Mouse (Mus musculus) embryo, embryonic 11.5 days (tissue): ENCODE measurements around the gene Pdx1.

ENCODE experiments used
- DNase-seq: peaks from one replicate; pipeline ENCODE4 v3.0.0-alpha.2; 2012; ENCODE audit warnings: low read depth, low spot score

Pdx1 gene

GRCm38 (mm10) chr5:147269926-147270672, at the start of gene Pdx1:
Pdx1 (plus strand) TSS chr5:147269959.
- DNase-seq = no peak

GRCm38 (mm10) chr5:147227354-147228112, 42.2 kb upstream of the Pdx1 start:
- peak; percentile 69 for DNase-seq

- no peak for DNase-seq
Observed at GRCm38 (mm10) chr5:147235406-147236309, 34.1 kb upstream of the Pdx1 start.

- no peak for DNase-seq
Observed at GRCm38 (mm10) chr5:147243908-147244307, 25.9 kb upstream of the Pdx1 start.

GRCm38 (mm10) chr5:147260189-147260588, 9.6 kb upstream of the Pdx1 start:
- no peak for DNase-seq

- no peak for DNase-seq
Observed at GRCm38 (mm10) chr5:147260778-147261177, 9.0 kb upstream of the Pdx1 start.

- DNase-seq = no peak
Observed at GRCm38 (mm10) chr5:147261899-147262541, 7.7 kb upstream of the Pdx1 start.

- DNase-seq = no peak
Observed at GRCm38 (mm10) chr5:147263945-147264344, 5.8 kb upstream of the Pdx1 start.

GRCm38 (mm10) chr5:147267434-147267833, 2.3 kb upstream of the Pdx1 start:
- DNase-seq = no peak

GRCm38 (mm10) chr5:147268728-147269127, 1.0 kb upstream of the Pdx1 start:
- DNase-seq = no peak

GRCm38 (mm10) chr5:147269371-147269770, 388 bp upstream of the Pdx1 start:
- no peak for DNase-seq

- DNase-seq = no peak
Observed at GRCm38 (mm10) chr5:147270673-147271655, 1.2 kb downstream of the Pdx1 start.

GRCm38 (mm10) chr5:147272046-147272807, 2.5 kb downstream of the Pdx1 start:
- DNase-seq = no peak

- DNase-seq = no peak
Observed at GRCm38 (mm10) chr5:147272808-147273345, 3.1 kb downstream of the Pdx1 start.

- no peak for DNase-seq
Observed at GRCm38 (mm10) chr5:147274174-147275141, 4.7 kb downstream of the Pdx1 start.

GRCm38 (mm10) chr5:147275761-147276160, 6.0 kb downstream of the Pdx1 start:
- no peak for DNase-seq

- no peak for DNase-seq
Observed at GRCm38 (mm10) chr5:147276701-147277546, 7.2 kb downstream of the Pdx1 start.
